ENCODE assay signal across 30 mouse cellular contexts in genomic region chr6:25437875-25438274, GRCm38 (mm10).
DNase-seq lines count a peak whose midpoint lies in the region; ATAC-seq and TF ChIP-seq lines count a peak whose summit lies in the region.
"Had no signal": no experiment of that assay in that cellular context is flagged by ENCODE, and none has a peak within 500 bp of the region (broad histone marks: within the 10 kb centered on the region; RNA-seq: fewer than 3 reads in every experiment).

No protein-coding gene starts in this region.

- H3K9me3 ChIP-seq in embryonic facial prominence, embryonic 14.5 days (ENCODE audit: control insufficient read depth, low read length), result no peaks in the 10 kb centered on the region
- no peaks in the 10 kb centered on the region for H3K9me3 ChIP-seq in embryonic facial prominence, embryonic 10.5 days
- no peaks in the 10 kb centered on the region for H3K9me3 ChIP-seq in midbrain, postnatal 0 days (ENCODE audit: low read length)
- no peaks in the 10 kb centered on the region for H3K9me3 ChIP-seq in midbrain, embryonic 14.5 days (ENCODE audit: control insufficient read depth, low read length)
- H3K9me3 ChIP-seq in forebrain, embryonic 14.5 days (replicated peaks; ENCODE audit: control insufficient read depth, low read length), result no peaks in the 10 kb centered on the region
- 0 out of 2 replicates have a peak, but pooled peaks cover under 1% of the 10 kb centered on the region for H3K9me3 ChIP-seq in heart, embryonic 10.5 days
- H3K9me3 ChIP-seq: embryonic facial prominence, embryonic 12.5 days; G1E; hindbrain, embryonic 12.5 days; limb, embryonic 12.5 days; midbrain, embryonic 12.5 days; neural tube, embryonic 12.5 days; stomach, embryonic 15.5 days had no signal

- no peaks in the 10 kb centered on the region for H3K4me1 ChIP-seq in embryonic facial prominence, embryonic 14.5 days (ENCODE audit: control insufficient read depth, insufficient read depth, low read length)
- no peaks in the 10 kb centered on the region for H3K4me1 ChIP-seq in embryonic facial prominence, embryonic 10.5 days
- no peaks in the 10 kb centered on the region for H3K4me1 ChIP-seq in midbrain, postnatal 0 days (ENCODE audit: insufficient read depth, low read length)
- no peaks in the 10 kb centered on the region for H3K4me1 ChIP-seq in midbrain, embryonic 14.5 days (ENCODE audit: control insufficient read depth, insufficient read depth, low read length)
- no peaks in the 10 kb centered on the region for H3K4me1 ChIP-seq in forebrain, embryonic 14.5 days (ENCODE audit: control insufficient read depth, insufficient read depth, low read length)
- no peaks in the 10 kb centered on the region for H3K4me1 ChIP-seq in heart, embryonic 10.5 days
- H3K4me1 ChIP-seq: embryonic facial prominence, embryonic 12.5 days; heart, embryonic 12.5 days; hindbrain, embryonic 12.5 days; limb, embryonic 12.5 days; neural tube, embryonic 12.5 days; stomach, embryonic 15.5 days had no signal

- H3K27me3 ChIP-seq in embryonic facial prominence, embryonic 14.5 days (replicated peaks; ENCODE audit: control insufficient read depth, insufficient read depth, low read length), result no peaks in the 10 kb centered on the region
- no peaks in the 10 kb centered on the region for H3K27me3 ChIP-seq in embryonic facial prominence, embryonic 10.5 days (replicated peaks; ENCODE audit: low read depth, poor library complexity, severe bottlenecking)
- H3K27me3 ChIP-seq in midbrain, postnatal 0 days (ENCODE audit: insufficient read depth, low read length), result no peaks in the 10 kb centered on the region
- no peaks in the 10 kb centered on the region for H3K27me3 ChIP-seq in midbrain, embryonic 14.5 days (ENCODE audit: control insufficient read depth, insufficient read depth, low read length)
- H3K27me3 ChIP-seq in forebrain, embryonic 14.5 days (replicated peaks; ENCODE audit: control insufficient read depth, insufficient read depth, low read length), result no peaks in the 10 kb centered on the region
- no peaks in the 10 kb centered on the region for H3K27me3 ChIP-seq in heart, embryonic 10.5 days (ENCODE audit: insufficient read depth, poor library complexity, severe bottlenecking)
- H3K27me3 ChIP-seq: embryonic facial prominence, embryonic 12.5 days; heart, embryonic 12.5 days; hindbrain, embryonic 12.5 days; limb, embryonic 12.5 days; midbrain, embryonic 12.5 days; neural tube, embryonic 12.5 days; stomach, embryonic 15.5 days had no signal

- H3K4me2 ChIP-seq in embryonic facial prominence, embryonic 14.5 days (ENCODE audit: low read depth, low read length), result no peak overlapping the region
- no peak overlapping the region for H3K4me2 ChIP-seq in midbrain, postnatal 0 days (ENCODE audit: low read depth, low read length, poor library complexity, severe bottlenecking)
- no peak overlapping the region for H3K4me2 ChIP-seq in midbrain, embryonic 14.5 days (ENCODE audit: low read length)
- H3K4me2 ChIP-seq in forebrain, embryonic 14.5 days (ENCODE audit: low read length), result no peak overlapping the region
- H3K4me2 ChIP-seq: embryonic facial prominence, embryonic 12.5 days; heart, embryonic 12.5 days; hindbrain, embryonic 12.5 days; limb, embryonic 12.5 days; liver, embryonic 11.5 days; midbrain, embryonic 12.5 days; neural tube, embryonic 12.5 days; stomach, embryonic 15.5 days had no signal

- H3K9ac ChIP-seq in embryonic facial prominence, embryonic 14.5 days (ENCODE audit: low read depth, low read length), result no peak overlapping the region
- no peak overlapping the region for H3K9ac ChIP-seq in midbrain, postnatal 0 days (replicated peaks; ENCODE audit: low read length, poor library complexity, severe bottlenecking)
- no peak overlapping the region for H3K9ac ChIP-seq in midbrain, embryonic 14.5 days (replicated peaks; ENCODE audit: low read length)
- no peak overlapping the region for H3K9ac ChIP-seq in forebrain, embryonic 14.5 days (ENCODE audit: low read length)
- H3K9ac ChIP-seq: embryonic facial prominence, embryonic 12.5 days; heart, embryonic 12.5 days; hindbrain, embryonic 12.5 days; limb, embryonic 12.5 days; liver, postnatal 0 days; midbrain, embryonic 12.5 days; neural tube, embryonic 12.5 days; stomach, embryonic 15.5 days had no signal

- WGBS in embryonic facial prominence, embryonic 14.5 days, result 29% methylated on average over 2 of the region's 2 CpGs
- WGBS in embryonic facial prominence, embryonic 10.5 days, result 18% methylated on average over 2 of the region's 2 CpGs
- 45% methylated on average over 2 of the region's 2 CpGs for WGBS in midbrain, postnatal 0 days
- 44% methylated on average over 2 of the region's 2 CpGs for WGBS in midbrain, embryonic 14.5 days
- WGBS in forebrain, embryonic 14.5 days, result 4% methylated on average over 2 of the region's 2 CpGs
- 41% methylated on average over 2 of the region's 2 CpGs for WGBS in heart, embryonic 10.5 days

- no peak overlapping the region for H3K27ac ChIP-seq in embryonic facial prominence, embryonic 14.5 days (replicated peaks; ENCODE audit: low read depth, low read length)
- no peak overlapping the region for H3K27ac ChIP-seq in embryonic facial prominence, embryonic 10.5 days (replicated peaks)
- no peak overlapping the region for H3K27ac ChIP-seq in midbrain, postnatal 0 days (ENCODE audit: low read depth, low read length)
- H3K27ac ChIP-seq in midbrain, embryonic 14.5 days (replicated peaks; ENCODE audit: low read depth, low read length), result no peak overlapping the region
- H3K27ac ChIP-seq in forebrain, embryonic 14.5 days (ENCODE audit: low read depth, low read length), result no peak overlapping the region
- H3K27ac ChIP-seq in heart, embryonic 10.5 days, result no peak overlapping the region
- H3K27ac ChIP-seq: embryonic facial prominence, embryonic 12.5 days; hindbrain, embryonic 12.5 days; limb, embryonic 12.5 days; midbrain, embryonic 12.5 days; neural tube, embryonic 12.5 days; stomach, embryonic 15.5 days had no signal

- H3K4me3 ChIP-seq in embryonic facial prominence, embryonic 14.5 days (ENCODE audit: low read depth, low read length), result no peak overlapping the region
- H3K4me3 ChIP-seq in embryonic facial prominence, embryonic 10.5 days, result no peak overlapping the region
- no peak overlapping the region for H3K4me3 ChIP-seq in midbrain, postnatal 0 days (ENCODE audit: low read depth, low read length)
- no peak overlapping the region for H3K4me3 ChIP-seq in midbrain, embryonic 14.5 days (replicated peaks; ENCODE audit: low read depth, low read length)
- no peak overlapping the region for H3K4me3 ChIP-seq in forebrain, embryonic 14.5 days (ENCODE audit: low read depth, low read length)
- H3K4me3 ChIP-seq in heart, embryonic 10.5 days, result no peak overlapping the region
- H3K4me3 ChIP-seq: embryonic facial prominence, embryonic 12.5 days; erythroblast, embryonic 14.5 days; heart, embryonic 12.5 days; hindbrain, embryonic 12.5 days; limb, embryonic 12.5 days; midbrain, embryonic 12.5 days; neural tube, embryonic 12.5 days; stomach, embryonic 15.5 days had no signal

- peak; percentile 53 for DNase-seq in embryonic facial prominence, embryonic 14.5 days (ENCODE audit: low spot score)
- DNase-seq in embryonic facial prominence, embryonic 10.5 days (ENCODE audit: low spot score), result no peak
- DNase-seq in midbrain, postnatal 0 days (ENCODE audit: low spot score), result peak; percentile 27
- DNase-seq in midbrain, embryonic 14.5 days, result no peak
- DNase-seq in forebrain, embryonic 14.5 days (ENCODE audit: low spot score), result peak; percentile 64
- DNase-seq in retina, postnatal 7 days (ENCODE audit: low read depth, low spot score), result peak; percentile 21
- no peak for DNase-seq in heart, embryonic 10.5 days (ENCODE audit: low spot score)
- DNase-seq in cerebellum, adult 9-11 months, result no peak
- DNase-seq: adrenal gland, adult 2 months; cerebellum, adult 18-20 months; cerebellum, postnatal 25 days; gastrocnemius, postnatal 14 days; heart, adult 11 months; heart, postnatal 10 days; kidney, adult 8-10 months; kidney, postnatal 25 days; liver, postnatal 0 days; thymus, postnatal 4 days had no signal

- no peak for TF ChIP-seq CTCF in midbrain, postnatal 0 days (IDR thresholded peaks at IDR 0.05)

- no peaks in the 10 kb centered on the region for H3K36me3 ChIP-seq in embryonic facial prominence, embryonic 14.5 days (ENCODE audit: control insufficient read depth, insufficient read depth, low read length)
- H3K36me3 ChIP-seq in embryonic facial prominence, embryonic 10.5 days (replicated peaks), result no peaks in the 10 kb centered on the region
- H3K36me3 ChIP-seq in midbrain, postnatal 0 days (ENCODE audit: insufficient read depth, low read length), result no peaks in the 10 kb centered on the region
- no peaks in the 10 kb centered on the region for H3K36me3 ChIP-seq in midbrain, embryonic 14.5 days (ENCODE audit: control insufficient read depth, insufficient read depth, low read length)
- H3K36me3 ChIP-seq in forebrain, embryonic 14.5 days (ENCODE audit: control insufficient read depth, insufficient read depth, low read length), result no peaks in the 10 kb centered on the region
- no peaks in the 10 kb centered on the region for H3K36me3 ChIP-seq in heart, embryonic 10.5 days
- H3K36me3 ChIP-seq: embryonic facial prominence, embryonic 12.5 days; G1E; heart, embryonic 12.5 days; hindbrain, embryonic 12.5 days; limb, embryonic 12.5 days; midbrain, embryonic 12.5 days; neural tube, embryonic 12.5 days; stomach, embryonic 15.5 days had no signal

- ATAC-seq in embryonic facial prominence, embryonic 14.5 days (ENCODE audit: low read depth), result peak; percentile 75; the same call in 1 of the 2 replicates
- no peak for ATAC-seq in midbrain, postnatal 0 days (ENCODE audit: low FRiP score)
- ATAC-seq in midbrain, embryonic 14.5 days (ENCODE audit: low FRiP score, low TSS enrichment), result no peak
- ATAC-seq in forebrain, embryonic 14.5 days, result peak; percentile 88
- ATAC-seq: CD4-positive, CD25-positive, alpha-beta regulatory T cell, adult 4 months; liver, postnatal 0 days; lung, postnatal 0 days had no signal

Comparison
In these comparisons a context has a peak if more than half of its experiments do, and no peak if none do; other contexts are left out.
1. DNase-seq: peak in embryonic facial prominence, embryonic 14.5 days (single experiment), midbrain, postnatal 0 days (single experiment), forebrain, embryonic 14.5 days (single experiment) and retina, postnatal 7 days (single experiment); none in embryonic facial prominence, embryonic 10.5 days (single experiment), midbrain, embryonic 14.5 days (single experiment), heart, embryonic 10.5 days (single experiment) and cerebellum, adult 9-11 months (single experiment).
2. ATAC-seq: peak in embryonic facial prominence, embryonic 14.5 days (single experiment) and forebrain, embryonic 14.5 days (single experiment); none in midbrain, postnatal 0 days (single experiment) and midbrain, embryonic 14.5 days (single experiment).